Mouse (Mus musculus) heart, postnatal 4 days (tissue): ENCODE data around the gene Vamp3. TPM values are rescaled to one million over a fixed set of nuclear protein-coding genes. Genes with fewer than 3 reads are reported as not detected.
"Not testable (repeated sequence)": the region's sequence is repeated elsewhere in the genome, so short reads cannot be mapped to it uniquely, and the experiment has no call there.

Experiments used
- DNase-seq: peaks from one replicate; pipeline ENCODE4 v3.0.0; 2021
- total RNA-seq, 2 experiments: library from RNA; stranded (reverse); gene quantifications; 2 replicates each; pipeline ENCODE4 v1.2.3; 2021

The Vamp3 gene
- total RNA-seq, 2 experiments from 2014 or later = 83.2 to 86.2 TPM

GRCm38 (mm10) chr4:151044037-151044943 is 13.5 kb downstream of the Vamp3 start, which contains the start of gene Per3:
Gene Per3, minus strand, starts transcription at chr4:151044665.
- DNase-seq = peak; percentile 99

- DNase-seq = peak; percentile 14
Observed at GRCm38 (mm10) chr4:151043281-151043680, 14.5 kb downstream of the Vamp3 start.

GRCm38 (mm10) chr4:151041506-151041905 is 16.3 kb downstream of the Vamp3 start:
- DNase-seq = no peak

- no peak for DNase-seq
Observed at GRCm38 (mm10) chr4:151037800-151038199, 20.0 kb downstream of the Vamp3 start.

- no peak for DNase-seq
Observed at GRCm38 (mm10) chr4:151036521-151036920, 21.2 kb downstream of the Vamp3 start.

GRCm38 (mm10) chr4:151027001-151027400 is 30.8 kb downstream of the Vamp3 start:
- peak; percentile 35 for DNase-seq

- no peak for DNase-seq
Observed at GRCm38 (mm10) chr4:151024152-151024551, 33.6 kb downstream of the Vamp3 start.

GRCm38 (mm10) chr4:151017356-151017755 is 40.4 kb downstream of the Vamp3 start:
- not testable (repeated sequence) for DNase-seq

GRCm38 (mm10) chr4:151015946-151016345 is 41.8 kb downstream of the Vamp3 start:
- no peak for DNase-seq

GRCm38 (mm10) chr4:151010316-151010715 is 47.4 kb downstream of the Vamp3 start:
- DNase-seq = no peak

- DNase-seq = peak; percentile 60
Observed at GRCm38 (mm10) chr4:151006945-151007344, 50.8 kb downstream of the Vamp3 start.

GRCm38 (mm10) chr4:151005656-151006318 is 52.0 kb downstream of the Vamp3 start:
- no peak for DNase-seq

- no peak for DNase-seq
Observed at GRCm38 (mm10) chr4:151001397-151001796, 56.4 kb downstream of the Vamp3 start.

- DNase-seq = no peak
Observed at GRCm38 (mm10) chr4:150998626-150999025, 59.1 kb downstream of the Vamp3 start.

Other genes with a start within 250 kb of the Vamp3 start
- 10 to 100 TPM; 18.6 to 20.4 TPM for gene Errfi1, start 204.0 kb downstream of the Vamp3 start, total RNA-seq
- 100 to 1,000 TPM; 187 to 190 TPM for gene Park7, start 143.5 kb downstream of the Vamp3 start, total RNA-seq
- gene Tnfrsf9, start 143.4 kb downstream of the Vamp3 start, total RNA-seq = under 1 TPM in 1 of 2 experiments, not detected in 1; 0.25 TPM
- not detected for gene Uts2, start 60.9 kb downstream of the Vamp3 start, total RNA-seq
- 10 to 100 TPM; 12.0 to 12.9 TPM for gene Per3, start 13.3 kb downstream of the Vamp3 start, total RNA-seq
- not detected for gene Gm13090, start 31.6 kb upstream of the Vamp3 start, total RNA-seq